Mouse (Mus musculus): ENCODE data around the gene Lsm3. TPM values are rescaled to one million over a fixed set of nuclear protein-coding genes. Genes with fewer than 3 reads are reported as not detected.

Gene Lsm3
- polyA plus RNA-seq, 1 experiment from 2014 or later = 233 TPM

- no peak for ATAC-seq
- Histone ChIP-seq H3K4me3 (ENCODE audit: low read length) (no peak overlapping the region), H3K36me3 (ENCODE audit: control insufficient read depth, insufficient read depth, low read length) (no peaks in the 10 kb centered on the region), H3K9ac (ENCODE audit: low read depth, low read length) (no peak overlapping the region), H3K9me3 (ENCODE audit: control insufficient read depth, low read length) (no peaks in the 10 kb centered on the region), H3K4me1 (ENCODE audit: control insufficient read depth, insufficient read depth, low read length) (no peaks in the 10 kb centered on the region), H3K27ac (ENCODE audit: low read length) (no peak overlapping the region), H3K27me3 (replicated peaks; ENCODE audit: control insufficient read depth, insufficient read depth, low read length) (no peaks in the 10 kb centered on the region), H3K4me2 (ENCODE audit: low read depth, low read length) (no peak overlapping the region)
- WGBS = 68% methylated on average over 4 of the region's 4 CpGs
Observed at GRCm38 (mm10) chr6:91559371-91559770, 43.6 kb downstream of the Lsm3 start.

- Histone ChIP-seq H3K27ac (ENCODE audit: low read length) (no peak overlapping the region), H3K27me3 (replicated peaks; ENCODE audit: control insufficient read depth, insufficient read depth, low read length) (no peaks in the 10 kb centered on the region)
Observed at GRCm38 (mm10) chr6:91560186-91560585, 44.5 kb downstream of the Lsm3 start.

GRCm38 (mm10) chr6:91563031-91563430 lies 47.3 kb downstream of the Lsm3 start:
- H3K4me1 ChIP-seq (ENCODE audit: control insufficient read depth, insufficient read depth, low read length) = no peaks in the 10 kb centered on the region
- H3K27ac ChIP-seq (ENCODE audit: low read length) = no peak overlapping the region
- H3K9ac ChIP-seq (ENCODE audit: low read depth, low read length) = no peak overlapping the region
- H3K36me3 ChIP-seq (ENCODE audit: control insufficient read depth, insufficient read depth, low read length) = no peaks in the 10 kb centered on the region
- WGBS = 63% methylated on average over 3 of the region's 3 CpGs
- no peak overlapping the region for H3K4me3 ChIP-seq (ENCODE audit: low read length)
- no peaks in the 10 kb centered on the region for H3K27me3 ChIP-seq (replicated peaks; ENCODE audit: control insufficient read depth, insufficient read depth, low read length)
- H3K4me2 ChIP-seq (ENCODE audit: low read depth, low read length) = no peak overlapping the region
- ATAC-seq = no peak
- no peaks in the 10 kb centered on the region for H3K9me3 ChIP-seq (ENCODE audit: control insufficient read depth, low read length)

More at GRCm38 (mm10) chr6:91560186-91560585, 44.5 kb downstream of the Lsm3 start:
- H3K4me2 ChIP-seq (ENCODE audit: low read depth, low read length) = no peak overlapping the region
- H3K36me3 ChIP-seq (ENCODE audit: control insufficient read depth, insufficient read depth, low read length) = no peaks in the 10 kb centered on the region
- no peak overlapping the region for H3K9ac ChIP-seq (ENCODE audit: low read depth, low read length)
- ATAC-seq = no peak
- 94% methylated on average over 3 of the region's 3 CpGs for WGBS
- no peaks in the 10 kb centered on the region for H3K9me3 ChIP-seq (ENCODE audit: control insufficient read depth, low read length)
- no peaks in the 10 kb centered on the region for H3K4me1 ChIP-seq (ENCODE audit: control insufficient read depth, insufficient read depth, low read length)
- no peak overlapping the region for H3K4me3 ChIP-seq (ENCODE audit: low read length)

- H3K4me3 ChIP-seq (ENCODE audit: low read length) = no peak overlapping the region
- H3K27me3 ChIP-seq (replicated peaks; ENCODE audit: control insufficient read depth, insufficient read depth, low read length) = no peaks in the 10 kb centered on the region
- peak; percentile 41; the same call in 1 of the 2 replicates for ATAC-seq
- WGBS = 31% methylated on average over 9 of the region's 9 CpGs
- no peak overlapping the region for H3K27ac ChIP-seq (ENCODE audit: low read length)
- H3K9ac ChIP-seq (ENCODE audit: low read depth, low read length) = no peak overlapping the region
- H3K36me3 ChIP-seq (ENCODE audit: control insufficient read depth, insufficient read depth, low read length) = no peaks in the 10 kb centered on the region
- H3K4me2 ChIP-seq (ENCODE audit: low read depth, low read length) = no peak overlapping the region
- H3K4me1 ChIP-seq (ENCODE audit: control insufficient read depth, insufficient read depth, low read length) = no peaks in the 10 kb centered on the region
- no peaks in the 10 kb centered on the region for H3K9me3 ChIP-seq (ENCODE audit: control insufficient read depth, low read length)
Observed at GRCm38 (mm10) chr6:91566407-91566806, 50.7 kb downstream of the Lsm3 start.

Other genes with a start within 250 kb of the Lsm3 start
- not detected in 2 replicates for gene Wnt7a, start 104.6 kb upstream of the Lsm3 start, polyA plus RNA-seq (2015; fragmentation: Nextera tagmentation; extraction: Ambion mirVana)
- 38.9 and 43.2 TPM in 2 replicates for gene Chchd4, start 42.4 kb upstream of the Lsm3 start, polyA plus RNA-seq (2015; fragmentation: Nextera tagmentation; extraction: Ambion mirVana)
- gene Tmem43, start 42.2 kb upstream of the Lsm3 start, polyA plus RNA-seq (2015; fragmentation: Nextera tagmentation; extraction: Ambion mirVana) = 35.5 and 35.7 TPM in 2 replicates
- gene Xpc, start within 50 bp of the Lsm3 start, polyA plus RNA-seq (2015; fragmentation: Nextera tagmentation; extraction: Ambion mirVana) = 14.9 and 15.7 TPM in 2 replicates
- gene Slc6a6, start 168.1 kb downstream of the Lsm3 start, polyA plus RNA-seq (2015; fragmentation: Nextera tagmentation; extraction: Ambion mirVana) = 103 and 104 TPM in 2 replicates